Mouse (Mus musculus): ENCODE results near the gene Fscn1. TPM values are rescaled to one million over a fixed set of nuclear protein-coding genes. Genes with fewer than 3 reads are reported as not detected.

Fscn1 gene
- 1.3 and 3.6 TPM in 2 replicates for polyA plus RNA-seq (2012; ENCODE audit: insufficient read depth, low replicate concordance)

DNA sequence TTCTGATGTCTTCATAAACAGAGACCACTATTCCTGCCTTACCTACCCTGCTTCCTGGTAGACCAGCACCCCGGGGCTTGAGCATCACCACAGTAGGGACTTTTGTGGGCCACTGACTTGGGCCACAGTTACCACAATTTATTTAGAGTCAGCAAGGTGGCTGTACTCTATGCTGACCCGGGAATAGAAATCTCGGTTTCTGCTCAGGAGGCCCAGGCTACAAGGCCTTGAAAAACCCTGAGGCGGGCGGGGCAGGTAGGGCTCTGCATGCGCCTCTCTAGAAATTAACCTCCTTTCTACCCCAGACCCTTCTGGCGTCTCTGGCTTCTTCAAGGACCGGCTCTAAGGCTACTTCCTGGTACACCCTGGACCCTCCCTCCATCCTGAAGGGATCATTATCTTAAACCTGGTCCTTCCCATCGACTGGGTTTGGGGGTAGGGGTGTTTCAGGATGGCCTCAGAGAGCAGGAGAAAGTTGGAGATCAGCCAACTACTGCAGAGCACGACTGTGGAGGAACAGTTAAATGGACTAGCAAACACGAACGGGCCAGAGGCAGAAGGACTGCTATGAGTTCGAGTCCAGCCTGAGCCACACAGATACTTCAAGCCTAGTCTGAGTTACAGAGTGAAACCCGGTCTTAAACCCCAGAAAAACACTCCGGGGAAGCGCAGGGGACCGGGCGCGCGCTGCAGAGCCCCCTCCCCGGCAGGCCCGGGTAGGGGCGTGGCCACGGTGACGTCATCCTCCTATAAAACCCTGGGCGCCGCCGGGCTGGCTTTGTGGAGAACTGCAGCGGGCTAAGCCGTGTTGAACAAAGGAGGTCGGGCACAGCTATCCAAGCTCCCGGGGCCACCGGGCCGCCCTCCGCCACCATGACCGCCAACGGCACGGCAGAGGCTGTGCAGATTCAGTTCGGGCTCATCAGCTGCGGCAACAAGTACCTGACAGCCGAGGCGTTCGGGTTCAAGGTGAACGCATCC lies at the start of gene Fscn1:
Fscn1 (plus strand) TSS at position 768 of the 981 bp plus-strand sequence.
- Histone ChIP-seq H3K27me3 (replicated peaks) (peaks cover 96% of the 10 kb centered on the region), H3K9me3 (peaks cover 6% of the 10 kb centered on the region), H3K4me3 (replicated peaks) (peak within 1 kb of the TSS; percentile 92), H3K36me3 (replicated peaks; ENCODE audit: low read length) (no peaks in the 10 kb centered on the region), H3K4me1 (peaks cover 42% of the 10 kb centered on the region)
- TF ChIP-seq FLI1 (IDR thresholded peaks at IDR 0.05; ENCODE audit: low read length) (no peak), GATA1 (IDR thresholded peaks at IDR 0.05; ENCODE audit: borderline replicate concordance, low read length) (no peak)

DNA sequence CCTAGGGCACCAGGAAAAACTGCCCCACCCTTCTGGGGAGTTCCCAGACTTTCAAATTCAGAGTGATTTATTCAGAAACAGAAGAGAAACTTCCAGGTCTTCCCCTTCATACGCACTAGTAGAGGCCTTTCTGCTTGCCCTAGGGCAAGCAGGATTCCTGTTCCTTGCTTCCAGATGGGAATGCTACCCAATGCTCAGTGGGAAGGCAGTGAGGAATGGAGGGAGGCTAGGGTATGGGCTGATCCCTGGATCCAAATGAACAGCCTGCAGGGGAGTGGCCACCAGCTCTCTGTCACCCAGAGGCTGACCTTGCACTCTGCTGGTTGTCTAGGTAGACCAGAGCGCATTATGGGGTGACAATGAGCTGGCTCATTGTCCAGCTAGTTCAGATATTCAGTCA lies 48.5 kb upstream of the Fscn1 start:
- TF ChIP-seq GATA1 (IDR thresholded peaks at IDR 0.05; ENCODE audit: borderline replicate concordance, low read length) (no peak), FLI1 (IDR thresholded peaks at IDR 0.05; ENCODE audit: low read length) (no peak)
- Histone ChIP-seq H3K36me3 (replicated peaks; ENCODE audit: low read length) (no peaks in the 10 kb centered on the region), H3K27me3 (replicated peaks) (no peaks in the 10 kb centered on the region), H3K4me1 (peaks cover 69% of the 10 kb centered on the region), H3K4me3 (replicated peaks) (peak overlapping the region; percentile 26), H3K9me3 (no peaks in the 10 kb centered on the region)

DNA sequence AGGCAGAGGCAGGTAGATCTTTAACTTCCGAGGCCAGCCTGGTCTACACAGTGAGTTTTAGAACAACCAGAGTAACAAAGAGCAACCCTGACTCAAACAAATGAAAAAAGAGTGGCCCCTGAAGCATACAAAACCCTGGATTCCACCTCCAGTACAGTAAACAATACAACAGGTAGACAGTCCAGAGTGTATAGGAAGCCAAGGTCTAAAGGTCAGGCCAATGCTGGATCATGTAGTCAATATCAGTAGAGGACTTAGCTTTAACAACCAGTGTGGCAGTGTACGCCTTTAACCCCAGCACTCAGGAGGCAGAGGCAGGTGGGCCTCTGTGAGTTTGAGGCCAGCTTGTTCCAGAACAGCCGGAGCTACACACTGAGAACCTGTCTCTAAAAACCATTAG lies 47.8 kb upstream of the Fscn1 start:
- TF ChIP-seq GATA1 (IDR thresholded peaks at IDR 0.05; ENCODE audit: borderline replicate concordance, low read length), result no peak
- no peak for TF ChIP-seq FLI1 (IDR thresholded peaks at IDR 0.05; ENCODE audit: low read length)
- peaks cover 70% of the 10 kb centered on the region for H3K4me1 ChIP-seq
- H3K36me3 ChIP-seq (replicated peaks; ENCODE audit: low read length), result no peaks in the 10 kb centered on the region

DNA sequence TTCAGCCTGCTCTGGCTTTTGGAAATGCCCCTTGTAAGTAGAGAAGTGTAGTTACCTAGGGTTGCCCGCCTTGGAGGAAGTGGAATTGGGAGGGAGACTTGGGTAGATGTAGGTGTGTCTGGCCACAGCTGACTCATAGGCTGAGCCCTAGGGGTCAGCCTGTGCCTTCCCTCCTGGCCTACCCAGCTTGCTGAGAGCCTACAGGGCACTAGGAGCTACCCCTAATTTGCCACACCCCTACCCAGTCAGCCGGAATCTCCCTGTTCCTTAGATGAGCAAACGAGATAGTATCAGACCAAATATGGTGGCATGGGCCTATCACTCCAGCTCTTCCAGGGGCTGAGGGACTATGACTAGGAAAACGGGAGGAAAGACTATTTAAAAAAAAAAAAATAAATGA lies 47.4 kb upstream of the Fscn1 start:
- no peak overlapping the region for H3K4me3 ChIP-seq (replicated peaks)
- peaks cover 67% of the 10 kb centered on the region for H3K4me1 ChIP-seq
- no peaks in the 10 kb centered on the region for H3K9me3 ChIP-seq
- no peaks in the 10 kb centered on the region for H3K36me3 ChIP-seq (replicated peaks; ENCODE audit: low read length)
- no peaks in the 10 kb centered on the region for H3K27me3 ChIP-seq (replicated peaks)
- TF ChIP-seq FLI1 (IDR thresholded peaks at IDR 0.05; ENCODE audit: low read length) (no peak), GATA1 (IDR thresholded peaks at IDR 0.05; ENCODE audit: borderline replicate concordance, low read length) (no peak)

More for the DNA sequence above, 47.8 kb upstream of the Fscn1 start:
- Histone ChIP-seq H3K27me3 (replicated peaks) (no peaks in the 10 kb centered on the region), H3K4me3 (replicated peaks) (no peak overlapping the region), H3K9me3 (no peaks in the 10 kb centered on the region)

DNA sequence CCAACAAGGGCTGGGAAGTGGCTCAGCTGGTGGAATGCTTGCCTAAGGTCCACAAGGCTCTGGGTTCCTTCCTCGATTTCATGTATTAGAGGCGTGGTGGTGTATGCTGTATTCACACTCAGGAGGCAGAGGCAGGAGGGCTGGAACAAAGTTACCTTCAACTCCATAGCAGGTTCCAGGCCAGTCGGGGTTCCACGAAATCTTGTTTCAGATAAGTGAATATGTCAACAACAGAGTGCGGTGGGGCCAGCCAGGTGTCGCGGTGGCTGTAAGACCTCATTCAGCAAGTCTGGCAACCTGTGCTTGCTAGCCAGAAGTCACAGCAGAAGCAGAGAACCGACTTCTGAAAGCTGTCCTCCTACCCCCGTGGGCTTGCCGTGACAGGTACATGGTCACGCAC lies 44.9 kb upstream of the Fscn1 start:
- TF ChIP-seq FLI1 (IDR thresholded peaks at IDR 0.05; ENCODE audit: low read length) (no peak), GATA1 (IDR thresholded peaks at IDR 0.05; ENCODE audit: borderline replicate concordance, low read length) (no peak)
- H3K9me3 ChIP-seq, result no peaks in the 10 kb centered on the region
- H3K36me3 ChIP-seq (replicated peaks; ENCODE audit: low read length), result no peaks in the 10 kb centered on the region
- no peak overlapping the region for H3K4me3 ChIP-seq (replicated peaks)
- H3K27me3 ChIP-seq (replicated peaks), result no peaks in the 10 kb centered on the region
- H3K4me1 ChIP-seq, result peaks cover 53% of the 10 kb centered on the region

DNA sequence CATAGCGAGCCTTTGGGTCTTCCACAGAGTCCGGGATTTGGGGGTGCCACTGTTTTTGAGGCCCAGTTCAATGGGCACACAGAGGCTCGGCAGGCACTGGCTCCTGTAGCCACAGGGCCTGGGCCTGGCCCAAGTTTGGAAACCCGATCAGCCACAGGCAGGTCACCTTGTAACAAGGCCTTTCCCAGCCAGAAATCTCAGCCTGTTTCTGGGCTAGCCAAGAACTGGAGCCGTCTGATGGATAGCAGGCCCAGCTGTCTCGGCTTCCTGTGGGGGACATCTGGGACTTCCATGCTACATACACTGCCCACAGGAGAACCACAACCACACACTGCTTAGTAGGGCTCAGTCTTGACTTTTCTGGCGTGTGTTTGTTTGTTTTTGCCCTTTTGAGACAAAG lies 43.5 kb upstream of the Fscn1 start:
- Histone ChIP-seq H3K36me3 (replicated peaks; ENCODE audit: low read length) (no peaks in the 10 kb centered on the region), H3K27me3 (replicated peaks) (no peaks in the 10 kb centered on the region), H3K9me3 (no peaks in the 10 kb centered on the region), H3K4me1 (peaks cover 55% of the 10 kb centered on the region), H3K4me3 (replicated peaks) (no peak overlapping the region)
- TF ChIP-seq FLI1 (IDR thresholded peaks at IDR 0.05; ENCODE audit: low read length) (no peak), GATA1 (IDR thresholded peaks at IDR 0.05; ENCODE audit: borderline replicate concordance, low read length) (no peak)

DNA sequence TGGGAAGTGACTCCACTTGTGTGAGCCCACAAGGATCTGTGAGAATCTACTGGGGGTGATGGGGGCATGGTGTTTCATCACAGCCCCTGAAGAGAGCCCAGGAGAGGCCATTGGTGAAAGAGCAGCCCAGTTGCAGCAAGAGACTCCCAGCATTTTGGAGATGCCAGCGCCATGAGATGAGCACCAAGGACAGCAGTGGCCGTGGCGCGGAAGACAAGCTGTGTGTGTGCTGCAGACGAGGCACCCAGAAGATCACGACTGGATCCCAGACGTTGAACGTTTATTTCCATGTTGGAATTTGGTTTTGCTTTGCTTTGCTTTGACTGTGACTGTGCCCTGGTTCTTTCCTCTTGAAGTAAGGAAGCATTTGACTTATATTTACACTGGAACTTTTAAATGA lies 42.7 kb upstream of the Fscn1 start:
- Histone ChIP-seq H3K27me3 (replicated peaks) (no peaks in the 10 kb centered on the region), H3K4me1 (peaks cover 55% of the 10 kb centered on the region), H3K36me3 (replicated peaks; ENCODE audit: low read length) (no peaks in the 10 kb centered on the region), H3K4me3 (replicated peaks) (no peak overlapping the region), H3K9me3 (no peaks in the 10 kb centered on the region)
- no peak for TF ChIP-seq FLI1 (IDR thresholded peaks at IDR 0.05; ENCODE audit: low read length)
- no peak for TF ChIP-seq GATA1 (IDR thresholded peaks at IDR 0.05; ENCODE audit: borderline replicate concordance, low read length)

DNA sequence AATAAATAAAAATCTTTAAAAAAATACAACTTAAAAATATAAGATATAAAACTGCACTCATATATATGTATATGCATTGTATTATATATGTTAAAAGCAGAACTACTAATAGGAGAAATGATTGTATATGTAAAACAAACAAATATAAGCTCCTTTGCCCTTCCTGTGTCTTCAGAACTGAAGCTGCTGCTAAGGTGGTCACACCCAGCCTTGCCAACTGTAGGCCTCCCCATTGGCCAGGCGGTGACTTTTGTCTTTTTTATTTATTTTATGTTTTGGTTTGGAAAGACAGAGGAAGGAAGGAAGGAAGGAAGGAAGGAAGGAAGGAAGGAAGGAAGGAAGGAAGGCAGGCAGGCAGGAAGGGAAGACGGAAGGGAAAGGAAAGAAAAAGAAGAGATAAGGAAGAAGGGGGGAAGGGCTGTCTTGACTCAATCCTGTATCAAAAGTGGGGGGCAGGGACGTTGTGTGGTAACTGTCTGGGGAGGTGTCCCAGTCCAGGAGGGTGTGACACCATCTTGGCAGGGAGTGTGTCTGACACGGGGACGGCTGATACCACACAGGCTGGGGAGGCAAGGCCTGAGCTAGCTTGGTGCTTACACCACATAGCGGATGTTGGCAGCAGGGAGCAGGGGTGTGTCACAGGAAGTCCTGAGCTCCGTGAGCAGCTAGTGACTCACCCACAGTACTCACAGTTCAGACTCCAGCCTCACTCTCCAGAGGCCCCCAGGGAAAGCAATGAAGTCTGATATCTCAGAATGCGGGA lies 39.7 kb upstream of the Fscn1 start:
- peaks cover 69% of the 10 kb centered on the region for H3K4me1 ChIP-seq
- H3K9me3 ChIP-seq, result no peaks in the 10 kb centered on the region
- TF ChIP-seq GATA1 (IDR thresholded peaks at IDR 0.05; ENCODE audit: borderline replicate concordance, low read length) (no peak), FLI1 (IDR thresholded peaks at IDR 0.05; ENCODE audit: low read length) (no peak; the same call in 1 of the 2 replicates)
- H3K36me3 ChIP-seq (replicated peaks; ENCODE audit: low read length), result no peaks in the 10 kb centered on the region
- no peaks in the 10 kb centered on the region for H3K27me3 ChIP-seq (replicated peaks)
- H3K4me3 ChIP-seq (replicated peaks), result peak overlapping the region; percentile 89

DNA sequence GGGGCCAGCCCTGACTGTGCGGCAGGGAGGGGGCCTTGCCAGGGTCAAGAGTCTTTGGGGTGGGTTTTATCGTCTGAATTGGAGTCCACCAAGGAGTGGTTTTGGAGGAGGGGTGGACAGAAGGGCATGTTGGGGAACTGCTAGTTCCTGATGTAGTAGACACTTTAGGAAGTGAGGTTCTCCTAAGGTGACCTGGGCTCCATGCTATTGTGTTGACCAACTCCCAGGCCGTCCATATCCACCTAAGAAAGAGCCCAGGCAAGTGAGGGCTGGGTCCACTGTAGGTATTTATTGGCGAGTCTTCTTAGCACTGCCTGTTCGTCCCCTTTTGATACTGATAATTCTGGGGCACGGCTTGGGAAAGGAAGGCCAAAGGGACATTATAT lies 39.1 kb upstream of the Fscn1 start:
- no peak for TF ChIP-seq FLI1 (IDR thresholded peaks at IDR 0.05; ENCODE audit: low read length)
- Histone ChIP-seq H3K4me3 (replicated peaks) (peak overlapping the region; percentile 89), H3K27me3 (replicated peaks) (no peaks in the 10 kb centered on the region), H3K9me3 (no peaks in the 10 kb centered on the region), H3K4me1 (peaks cover 75% of the 10 kb centered on the region), H3K36me3 (replicated peaks; ENCODE audit: low read length) (no peaks in the 10 kb centered on the region)

DNA sequence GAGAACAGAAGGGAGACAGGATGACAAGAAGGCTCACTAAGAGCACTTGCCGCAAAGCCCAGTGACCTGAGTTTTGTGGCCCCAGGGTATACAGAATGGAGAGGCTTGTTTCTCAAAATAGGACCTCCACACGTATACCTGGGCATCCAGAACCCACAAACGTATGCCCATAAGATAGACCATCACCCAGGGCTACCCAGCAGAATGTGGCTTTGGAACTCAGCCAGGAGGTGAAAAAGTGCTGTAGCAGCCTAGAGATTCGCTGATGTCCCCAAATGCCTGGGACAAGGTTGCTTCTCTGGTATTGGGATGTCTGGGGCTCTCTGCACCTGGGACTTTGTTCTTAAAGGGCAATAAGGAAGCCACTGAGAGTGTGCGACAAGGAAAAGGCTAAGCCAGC lies 37.9 kb upstream of the Fscn1 start:
- Histone ChIP-seq H3K36me3 (replicated peaks; ENCODE audit: low read length) (no peaks in the 10 kb centered on the region), H3K4me3 (replicated peaks) (no peak overlapping the region), H3K27me3 (replicated peaks) (no peaks in the 10 kb centered on the region), H3K4me1 (peaks cover 76% of the 10 kb centered on the region), H3K9me3 (no peaks in the 10 kb centered on the region)
- no peak for TF ChIP-seq FLI1 (IDR thresholded peaks at IDR 0.05; ENCODE audit: low read length)
- TF ChIP-seq GATA1 (IDR thresholded peaks at IDR 0.05; ENCODE audit: borderline replicate concordance, low read length), result no peak

Data from megakaryocyte, embryonic 14.5 days (primary cell).